Mouse (Mus musculus) neural tube, embryonic 14.5 days (tissue): ENCODE data around the gene Tlk1. TPM values are rescaled to one million over a fixed set of nuclear protein-coding genes. Genes with fewer than 3 reads are reported as not detected.

Experiments used
- ATAC-seq: fragments of 200-750 bp; cut with Nextera tagmentation; 2 replicates; pipeline ENCODE4 v1.8.0; 2017; ENCODE audit warnings: low read depth, mild to moderate bottlenecking, moderate TSS enrichment, moderate library complexity
- H3K27ac ChIP-seq: fragments of 300-500 bp; sonication (generic); 2 replicates; pipeline ENCODE4 v1.5.1; 2014; ENCODE audit warnings: low read depth, mild to moderate bottlenecking, control low read depth, low read length, moderate library complexity, mixed read lengths
- H3K27me3 ChIP-seq: fragments of 300-500 bp; sonication (generic); 2 replicates; pipeline ENCODE4 v1.6.1; 2014; ENCODE audit warnings: low read length; ENCODE audit not compliant: control insufficient read depth, insufficient read depth
- H3K36me3 ChIP-seq: fragments of 300-500 bp; sonication (generic); 2 replicates; pipeline ENCODE4 v1.6.1; 2014; ENCODE audit warnings: low read length, mixed read lengths; ENCODE audit not compliant: control insufficient read depth, insufficient read depth
- H3K4me1 ChIP-seq: fragments of 300-500 bp; sonication (generic); 2 replicates; pipeline ENCODE4 v1.6.1; 2014; ENCODE audit warnings: low read length; ENCODE audit not compliant: control insufficient read depth, insufficient read depth
- H3K4me2 ChIP-seq: fragments of 300-500 bp; sonication (generic); 2 replicates; pipeline ENCODE4 v1.6.1; 2014; ENCODE audit warnings: mild to moderate bottlenecking, low read depth, low read length, control low read depth
- H3K4me3 ChIP-seq: fragments of 300-500 bp; sonication (generic); 2 replicates; pipeline ENCODE4 v1.5.1; 2014; ENCODE audit warnings: low read depth, low read length, control low read depth, mixed read lengths
- H3K9ac ChIP-seq: fragments of 300-500 bp; sonication (generic); replicated peaks from 2 replicates; pipeline ENCODE4 v1.6.1; 2014; ENCODE audit warnings: low read depth, mild to moderate bottlenecking, control low read depth, low read length, mixed read lengths
- H3K9me3 ChIP-seq: fragments of 300-500 bp; sonication (generic); 2 replicates; pipeline ENCODE4 v1.6.1; 2016; ENCODE audit warnings: low read length; ENCODE audit not compliant: control insufficient read depth
- WGBS: fragments of 180-500 bp; shearing (Covaris S2); extraction: QIAGEN DNeasy Blood & Tissue Kit; methylation state at CpG from one replicate; pipeline ENCODE4 v1.1.7; 2014; 5-methylcytosine and 5-hydroxymethylcytosine counted together
- polyA plus RNA-seq: library from polyadenylated mRNA; unstranded; fragments of >200 nt; fragmentation: Nextera tagmentation; extraction: Ambion mirVana; gene quantifications from 2 replicates; pipeline ENCODE4 v1.2.1, GENCODE M21; 2014

The Tlk1 gene
- polyA plus RNA-seq, 1 experiment from 2014 or later = 28.2 TPM

DNA sequence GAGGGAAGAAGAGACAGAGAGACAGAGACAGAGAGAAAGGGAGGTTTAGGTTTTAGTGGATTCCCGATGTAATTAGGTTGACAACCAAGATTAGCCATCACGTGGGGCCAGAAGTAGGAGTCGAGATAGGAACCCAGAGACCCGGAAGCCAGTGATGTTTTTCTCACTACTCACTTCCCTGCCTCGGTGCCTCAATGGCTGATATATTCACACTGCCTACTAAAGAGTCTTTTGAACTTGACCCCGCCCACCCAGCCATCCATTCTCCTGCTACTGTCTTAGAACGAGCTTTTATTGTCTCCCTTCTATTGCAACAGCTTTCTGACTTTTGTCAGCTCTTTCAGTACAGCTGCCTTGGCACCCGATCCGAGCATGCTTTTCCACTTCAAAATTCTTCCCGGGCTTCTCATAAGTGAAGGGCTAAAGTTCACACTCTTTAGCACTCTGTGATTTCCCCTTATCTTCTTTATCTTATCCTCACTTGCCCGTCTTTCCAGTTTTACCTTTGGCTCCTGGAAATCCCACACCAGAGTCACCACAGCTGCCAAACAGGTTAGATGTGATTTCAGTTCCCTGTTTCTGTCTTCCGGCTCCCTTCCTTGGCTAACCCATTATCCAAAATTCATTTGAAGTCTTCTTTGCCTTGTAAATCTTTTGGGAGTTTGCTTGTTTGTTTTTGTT is 13.1 kb upstream of the Tlk1 start:
- 16% methylated on average over 12 of the region's 12 CpGs for WGBS
- Histone ChIP-seq H3K9me3 (no peaks in the 10 kb centered on the region), H3K27me3 (no peaks in the 10 kb centered on the region), H3K27ac (no peak overlapping the region), H3K9ac (no peak overlapping the region), H3K36me3 (no peaks in the 10 kb centered on the region), H3K4me1 (no peaks in the 10 kb centered on the region), H3K4me2 (no peak overlapping the region), H3K4me3 (no peak overlapping the region)
- no peak for ATAC-seq

DNA sequence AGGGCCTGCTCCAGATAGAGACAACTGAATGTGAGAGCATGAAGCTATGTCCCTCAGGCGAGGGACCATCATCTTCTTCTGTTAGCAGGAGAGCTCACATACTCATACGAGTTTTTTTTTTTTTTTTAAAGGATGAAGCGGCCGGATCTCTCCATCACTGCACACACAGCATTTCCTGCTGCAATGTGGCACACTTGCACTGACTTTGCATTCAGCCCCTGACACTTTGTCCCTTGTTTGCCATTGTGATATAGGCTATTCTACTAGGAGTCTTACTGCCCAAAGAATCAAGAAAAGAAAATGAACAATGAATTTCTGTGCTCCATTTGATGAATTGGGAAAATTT is 10.8 kb upstream of the Tlk1 start:
- 87% methylated on average over 4 of the region's 4 CpGs for WGBS
- no peaks in the 10 kb centered on the region for H3K4me1 ChIP-seq
- H3K4me2 ChIP-seq = no peak overlapping the region
- no peak for ATAC-seq
- no peak overlapping the region for H3K9ac ChIP-seq
- H3K27ac ChIP-seq = no peak overlapping the region
- H3K27me3 ChIP-seq = no peaks in the 10 kb centered on the region
- no peaks in the 10 kb centered on the region for H3K36me3 ChIP-seq
- H3K4me3 ChIP-seq = no peak overlapping the region
- no peaks in the 10 kb centered on the region for H3K9me3 ChIP-seq

- no peak for ATAC-seq
- WGBS = 69% methylated on average over 9 of the region's 9 CpGs
Observed at GRCm38 (mm10) chr2:70835641-70836305, 10.2 kb upstream of the Tlk1 start.

GRCm38 (mm10) chr2:70835209-70835608 is 9.7 kb upstream of the Tlk1 start:
- no peak for ATAC-seq
- 87% methylated on average over 2 of the region's 2 CpGs for WGBS

More at GRCm38 (mm10) chr2:70835641-70836305, 10.2 kb upstream of the Tlk1 start:
- Histone ChIP-seq H3K27ac (no peak overlapping the region), H3K4me1 (no peaks in the 10 kb centered on the region), H3K4me2 (no peak overlapping the region), H3K36me3 (no peaks in the 10 kb centered on the region), H3K27me3 (no peaks in the 10 kb centered on the region), H3K9me3 (no peaks in the 10 kb centered on the region), H3K4me3 (no peak overlapping the region), H3K9ac (no peak overlapping the region)

DNA sequence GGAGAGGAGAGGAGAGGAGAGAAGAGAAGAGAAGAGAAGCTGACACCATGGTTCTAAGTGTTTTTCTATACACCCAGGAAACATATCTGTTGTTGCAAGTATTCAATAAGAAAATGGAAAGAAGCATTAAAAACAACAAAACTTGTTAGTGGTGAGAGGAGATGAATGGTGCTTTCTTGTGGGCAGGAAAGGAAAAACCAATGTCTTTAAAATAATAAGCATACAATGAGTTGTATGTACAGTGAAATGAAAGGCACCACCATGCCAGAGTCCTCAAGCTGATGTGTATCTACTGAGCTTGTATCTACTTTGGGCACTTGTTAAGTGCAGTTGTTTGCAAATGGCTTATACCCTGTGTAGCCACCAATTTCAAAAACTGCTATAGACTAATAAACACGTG is 7.7 kb upstream of the Tlk1 start:
- 63% methylated on average over 1 of the region's 1 CpGs for WGBS
- Histone ChIP-seq H3K9ac (no peak overlapping the region), H3K4me3 (no peak overlapping the region), H3K4me2 (no peak overlapping the region), H3K27ac (no peak overlapping the region), H3K4me1 (no peaks in the 10 kb centered on the region), H3K36me3 (no peaks in the 10 kb centered on the region), H3K27me3 (no peaks in the 10 kb centered on the region), H3K9me3 (no peaks in the 10 kb centered on the region)
- no peak for ATAC-seq

More at GRCm38 (mm10) chr2:70835209-70835608, 9.7 kb upstream of the Tlk1 start:
- Histone ChIP-seq H3K36me3 (no peaks in the 10 kb centered on the region), H3K27me3 (no peaks in the 10 kb centered on the region), H3K4me3 (no peak overlapping the region), H3K4me2 (no peak overlapping the region), H3K9me3 (no peaks in the 10 kb centered on the region), H3K9ac (no peak overlapping the region), H3K27ac (no peak overlapping the region), H3K4me1 (no peaks in the 10 kb centered on the region)

- no peak overlapping the region for H3K4me2 ChIP-seq
- ATAC-seq = no peak
- no peaks in the 10 kb centered on the region for H3K4me1 ChIP-seq
- no peaks in the 10 kb centered on the region for H3K27me3 ChIP-seq
- H3K27ac ChIP-seq = no peak overlapping the region
- no peak overlapping the region for H3K4me3 ChIP-seq
- H3K9ac ChIP-seq = no peak overlapping the region
- no peaks in the 10 kb centered on the region for H3K36me3 ChIP-seq
- 94% methylated on average over 10 of the region's 10 CpGs for WGBS
- no peaks in the 10 kb centered on the region for H3K9me3 ChIP-seq
Observed at GRCm38 (mm10) chr2:70831709-70832350, 6.3 kb upstream of the Tlk1 start.

- H3K9ac ChIP-seq = no peak overlapping the region
- H3K4me3 ChIP-seq = no peak overlapping the region
- no peak overlapping the region for H3K4me2 ChIP-seq
- H3K27ac ChIP-seq = no peak overlapping the region
- ATAC-seq = no peak
- no peaks in the 10 kb centered on the region for H3K27me3 ChIP-seq
- no peaks in the 10 kb centered on the region for H3K36me3 ChIP-seq
- no peaks in the 10 kb centered on the region for H3K9me3 ChIP-seq
- 63% methylated on average over 2 of the region's 2 CpGs for WGBS
- H3K4me1 ChIP-seq = no peaks in the 10 kb centered on the region
Observed at GRCm38 (mm10) chr2:70830683-70831082, 5.2 kb upstream of the Tlk1 start.

DNA sequence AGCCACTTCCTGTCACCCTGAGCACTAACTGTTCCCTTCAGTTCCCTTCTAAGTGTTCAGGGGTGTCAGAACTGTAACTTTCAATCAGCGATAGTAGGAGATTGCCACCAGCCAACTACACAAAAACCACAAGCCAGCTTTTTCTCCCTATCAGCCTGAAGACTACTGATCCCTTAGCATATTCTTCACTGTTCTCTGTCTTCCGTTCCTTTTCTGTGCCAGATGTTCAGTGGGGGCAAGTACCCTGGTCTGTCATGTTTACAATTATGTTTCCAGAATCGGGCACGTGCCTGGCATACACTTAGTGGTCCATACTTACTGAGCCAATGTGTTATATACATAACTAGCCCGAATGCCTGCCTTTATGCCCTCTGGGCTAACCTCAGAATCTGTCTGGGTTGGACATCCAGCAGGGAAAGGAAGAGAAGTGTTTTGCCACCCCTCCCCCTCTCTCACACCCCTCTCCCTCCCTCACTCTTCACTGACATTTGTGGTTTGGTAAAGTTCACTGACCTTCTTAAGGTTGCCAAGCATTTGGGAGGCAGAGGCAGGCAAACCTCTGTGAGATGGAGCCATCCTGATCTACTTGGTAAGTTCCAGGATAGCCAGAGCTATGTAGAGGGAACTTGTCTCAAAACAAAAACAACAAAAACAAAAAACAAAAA is 4.5 kb upstream of the Tlk1 start:
- Histone ChIP-seq H3K36me3 (no peaks in the 10 kb centered on the region), H3K27ac (no peak overlapping the region)
- 90% methylated on average over 5 of the region's 5 CpGs for WGBS

GRCm38 (mm10) chr2:70827780-70828179 is 2.3 kb upstream of the Tlk1 start:
- no peaks in the 10 kb centered on the region for H3K9me3 ChIP-seq
- no peak overlapping the region for H3K9ac ChIP-seq
- H3K4me2 ChIP-seq = no peak overlapping the region
- no peak overlapping the region for H3K4me3 ChIP-seq
- no peak overlapping the region for H3K27ac ChIP-seq
- no peak for ATAC-seq
- no peaks in the 10 kb centered on the region for H3K36me3 ChIP-seq
- H3K4me1 ChIP-seq = peaks cover 6% of the 10 kb centered on the region; the same call in 1 of the 2 replicates
- 87% methylated on average over 8 of the region's 8 CpGs for WGBS
- no peaks in the 10 kb centered on the region for H3K27me3 ChIP-seq

More for the DNA sequence above, 4.5 kb upstream of the Tlk1 start:
- H3K4me1 ChIP-seq = no peaks in the 10 kb centered on the region
- H3K4me2 ChIP-seq = no peak overlapping the region
- ATAC-seq = no peak
- no peaks in the 10 kb centered on the region for H3K27me3 ChIP-seq
- H3K9ac ChIP-seq = no peak overlapping the region
- H3K4me3 ChIP-seq = no peak overlapping the region
- H3K9me3 ChIP-seq = no peaks in the 10 kb centered on the region
